Mouse (Mus musculus): ENCODE measurements at regions not wholly inside any gene's neighbourhood (a gene's known extent, or its start where the extent isn't known, plus 50 kb on each side); places are given as distances from the start of the nearest gene placed in this dataset.

- ATAC-seq (replicated peaks; ENCODE audit: poor library complexity, severe bottlenecking): no peak
These were observed 872.3 kb downstream of the Nxph1 start for GRCm38 (mm10) chr6:9820311-9821243.

GRCm38 (mm10) chr6:9834884-9835476 is 886.7 kb downstream of the Nxph1 start:
- ATAC-seq (replicated peaks; ENCODE audit: poor library complexity, severe bottlenecking): no peak

GRCm38 (mm10) chr6:9842391-9842790 is 894.2 kb downstream of the Nxph1 start:
- ATAC-seq (replicated peaks; ENCODE audit: poor library complexity, severe bottlenecking): no peak

GRCm38 (mm10) chr6:9889853-9890252 is 941.6 kb downstream of the Nxph1 start:
- peak; percentile 100 for ATAC-seq (replicated peaks; ENCODE audit: poor library complexity, severe bottlenecking)

All from granulocyte monocyte progenitor cell, adult 5-6 weeks (primary cell).